Mouse (Mus musculus): ENCODE results near the gene 3110082I17Rik. TPM values are rescaled to one million over a fixed set of nuclear protein-coding genes. Genes with fewer than 3 reads are reported as not detected.

The 3110082I17Rik gene
- total and polyA plus RNA-seq, 3 experiments, result 41.2 to 100.0 (median 46.9) TPM

GRCm38 (mm10) chr5:139407121-139407885, 53.0 kb downstream of the 3110082I17Rik start:
- no peak for DNase-seq (ENCODE audit: extremely low read depth)
- Histone ChIP-seq H3K9ac (ENCODE audit: insufficient read depth, low read depth) (no peak overlapping the region), H3K79me2 (replicated peaks; ENCODE audit: control insufficient read depth, extremely low read depth, insufficient read depth, poor library complexity, severe bottlenecking) (no peaks in the 10 kb centered on the region), H3K4me1 (ENCODE audit: control insufficient read depth in 1 of 2, insufficient read depth in 2 of 2) (peaks cover 14 to 75% of the 10 kb centered on the region in 2 experiments), H3K27me3 (replicated peaks) (no peaks in the 10 kb centered on the region), H3K27ac (ENCODE audit: insufficient read depth, low read depth) (no peak overlapping the region), H3K4me3 (replicated peaks in 1 of 3; ENCODE audit: low read depth in 2 of 3, low read length in 2 of 3, poor library complexity in 1 of 3) (no peak overlapping the region), H3K4me2 (ENCODE audit: insufficient read depth, low read depth, poor library complexity, severe bottlenecking) (no peak overlapping the region), H3K9me3 (replicated peaks; ENCODE audit: low read length) (no peaks in the 10 kb centered on the region), H3K36me3 (replicated peaks in 1 of 2; ENCODE audit: control insufficient read depth in 1 of 2, insufficient read depth in 1 of 2, low read length in 1 of 2) (peaks cover 0 to 62% of the 10 kb centered on the region in 2 experiments)
- in situ Hi-C loops (cut with MboI; ENCODE audit: low pct_ligation_motif_present, low pct_unique_long_range_greater_than_20kb, low sequenced_read_pairs), result no loop called here
- no peak for TF ChIP-seq CHD1 (IDR thresholded peaks at IDR 0.05; ENCODE audit: low read depth, low read length)
- TF ChIP-seq ETS1 (conservative IDR thresholded peaks at IDR 0.05; ENCODE audit: low read depth, low read length), result no peak
- no peak for TF ChIP-seq TCF12 (IDR thresholded peaks at IDR 0.05; ENCODE audit: low read depth, low read length)
- TF ChIP-seq RAD21 (IDR thresholded peaks at IDR 0.05; ENCODE audit: low read depth, low read length), result no peak
- no peak for TF ChIP-seq BHLHE40 (IDR thresholded peaks at IDR 0.05; ENCODE audit: low read depth, low read length)
- no peak for TF ChIP-seq USF2 (conservative IDR thresholded peaks at IDR 0.05; ENCODE audit: low read depth, low read length)
- no peak for TF ChIP-seq ZKSCAN1 (IDR thresholded peaks at IDR 0.05; ENCODE audit: borderline replicate concordance, low read depth, low read length)
- no peak for TF ChIP-seq NELFE (IDR thresholded peaks at IDR 0.05; ENCODE audit: low read depth, low read length)
- TF ChIP-seq ZMIZ1 (IDR thresholded peaks at IDR 0.05; ENCODE audit: low read depth, low read length), result no peak
- TF ChIP-seq ZC3H11A (IDR thresholded peaks at IDR 0.05; ENCODE audit: low read depth, low read length), result no peak
- no peak for TF ChIP-seq JUND (conservative IDR thresholded peaks at IDR 0.05; ENCODE audit: low read depth, low read length)
- TF ChIP-seq MEF2A (IDR thresholded peaks at IDR 0.05; ENCODE audit: borderline replicate concordance, low read depth, low read length), result no peak
- TF ChIP-seq MAX (IDR thresholded peaks at IDR 0.05; ENCODE audit: low read length), result no peak
- no peak for TF ChIP-seq POLR2AphosphoS2 (IDR thresholded peaks at IDR 0.05; ENCODE audit: low read depth, low read length)
- no peak for TF ChIP-seq HCFC1 (IDR thresholded peaks at IDR 0.05; ENCODE audit: low read depth, low read length)
- no peak for TF ChIP-seq CHD2 (IDR thresholded peaks at IDR 0.05; ENCODE audit: low read length)
- dilution Hi-C loops (cut with MboI; ENCODE audit: extremely low pct_ligation_motif_present, extremely low pct_unique_long_range_greater_than_20kb, low sequenced_read_pairs), result no loop called here

- in situ Hi-C loops (cut with MboI; ENCODE audit: low pct_ligation_motif_present, low pct_unique_long_range_greater_than_20kb, low sequenced_read_pairs), result no loop called here
Observed at GRCm38 (mm10) chr5:139405953-139406352, 54.4 kb downstream of the 3110082I17Rik start.

More at GRCm38 (mm10) chr5:139405953-139406352, 54.4 kb downstream of the 3110082I17Rik start:
- Histone ChIP-seq H3K4me1 (ENCODE audit: control insufficient read depth in 1 of 2, insufficient read depth in 2 of 2) (peaks cover 14 to 73% of the 10 kb centered on the region in 2 experiments), H3K27me3 (replicated peaks) (no peaks in the 10 kb centered on the region), H3K27ac (ENCODE audit: insufficient read depth, low read depth) (no peak overlapping the region), H3K4me3 (replicated peaks in 1 of 3; ENCODE audit: low read depth in 2 of 3, low read length in 2 of 3, poor library complexity in 1 of 3) (no peak overlapping the region), H3K79me2 (replicated peaks; ENCODE audit: control insufficient read depth, extremely low read depth, insufficient read depth, poor library complexity, severe bottlenecking) (no peaks in the 10 kb centered on the region), H3K4me2 (ENCODE audit: insufficient read depth, low read depth, poor library complexity, severe bottlenecking) (no peak overlapping the region), H3K9ac (ENCODE audit: insufficient read depth, low read depth) (no peak overlapping the region), H3K9me3 (replicated peaks; ENCODE audit: low read length) (no peaks in the 10 kb centered on the region), H3K36me3 (replicated peaks in 1 of 2; ENCODE audit: control insufficient read depth in 1 of 2, insufficient read depth in 1 of 2, low read length in 1 of 2) (peaks cover 0 to 58% of the 10 kb centered on the region in 2 experiments)
- TF ChIP-seq UBTF (IDR thresholded peaks at IDR 0.05; ENCODE audit: low read depth, low read length) (no peak), MEF2A (IDR thresholded peaks at IDR 0.05; ENCODE audit: borderline replicate concordance, low read depth, low read length) (no peak), ZMIZ1 (IDR thresholded peaks at IDR 0.05; ENCODE audit: low read depth, low read length) (no peak), SIN3A (IDR thresholded peaks at IDR 0.05; ENCODE audit: low read length) (no peak), TCF12 (IDR thresholded peaks at IDR 0.05; ENCODE audit: low read depth, low read length) (no peak), NELFE (IDR thresholded peaks at IDR 0.05; ENCODE audit: low read depth, low read length) (no peak), ZNF384 (IDR thresholded peaks at IDR 0.05; ENCODE audit: low read depth, low read length) (no peak), KAT2A (IDR thresholded peaks at IDR 0.05; ENCODE audit: insufficient replicate concordance, low read length) (no peak), POLR2A (IDR thresholded peaks at IDR 0.05; ENCODE audit: low read depth, low read length) (no peak), PAX5 (IDR thresholded peaks at IDR 0.05; ENCODE audit: low read length) (no peak), RCOR1 (conservative IDR thresholded peaks at IDR 0.05; ENCODE audit: low read depth, low read length) (no peak), CHD2 (IDR thresholded peaks at IDR 0.05; ENCODE audit: low read length) (no peak), SMC3 (IDR thresholded peaks at IDR 0.05; ENCODE audit: low read depth, low read length) (no peak), RAD21 (IDR thresholded peaks at IDR 0.05; ENCODE audit: low read depth, low read length) (no peak), E2F4 (IDR thresholded peaks at IDR 0.05; ENCODE audit: insufficient replicate concordance, low read depth, low read length) (no peak), MYC (IDR thresholded peaks at IDR 0.05; ENCODE audit: low read depth, low read length) (no peak), TBP (conservative IDR thresholded peaks at IDR 0.05; ENCODE audit: low read depth, low read length) (no peak), JUN (IDR thresholded peaks at IDR 0.05; ENCODE audit: insufficient read depth, low read depth, low read length) (no peak), ZC3H11A (IDR thresholded peaks at IDR 0.05; ENCODE audit: low read depth, low read length) (no peak), IRF4 (IDR thresholded peaks at IDR 0.05; ENCODE audit: low read depth, low read length) (no peak)
- DNase-seq (ENCODE audit: extremely low read depth), result no peak
- dilution Hi-C loops (cut with MboI; ENCODE audit: extremely low pct_ligation_motif_present, extremely low pct_unique_long_range_greater_than_20kb, low sequenced_read_pairs), result no loop called here

Data from CH12.LX (cell line).